Mouse (Mus musculus) testis, adult 2 months (tissue): ENCODE results near the gene Atxn10.

Experiments
- CTCF ChIP-seq: fragments of 200-500 bp; IDR thresholded peaks from 2 replicates; pipeline ENCODE4 v1.5.1; 2012; ENCODE audit warnings: low read depth, mild to moderate bottlenecking, inconsistent platforms, low read length, moderate library complexity; ENCODE audit not compliant: control insufficient read depth, insufficient read depth, insufficient replicate concordance
- POLR2A ChIP-seq: fragments of 200-500 bp; IDR thresholded peaks from 2 replicates; pipeline ENCODE4 v1.6.1; 2012; ENCODE audit warnings: low read depth, mild to moderate bottlenecking, inconsistent platforms, low read length, moderate library complexity; ENCODE audit not compliant: control insufficient read depth

GRCm38 (mm10) chr15:85323214-85323613 is 12.8 kb upstream of the Atxn10 start:
- TF ChIP-seq CTCF (no peak), POLR2A (no peak)
